Mouse (Mus musculus) ES-E14 (cell line): Measurements from ENCODE around the gene Olfr433.

ENCODE experiments used
- HCFC1 ChIP-seq: IDR thresholded peaks from 2 replicates; pipeline ENCODE4 v1.6.1; 2012; ENCODE audit warnings: low read length, inconsistent platforms, borderline replicate concordance; ENCODE audit not compliant: insufficient read depth
- MAFK ChIP-seq: IDR thresholded peaks from 2 replicates; pipeline ENCODE4 v1.6.1; 2014; ENCODE audit warnings: mild to moderate bottlenecking, low read depth, low read length, inconsistent platforms; ENCODE audit not compliant: insufficient read depth
- ZC3H11A ChIP-seq: IDR thresholded peaks from 2 replicates; pipeline ENCODE4 v1.6.1; 2012; ENCODE audit warnings: low read depth, mild to moderate bottlenecking, inconsistent platforms, low read length, borderline replicate concordance
- ZNF384 ChIP-seq: IDR thresholded peaks from 2 replicates; pipeline ENCODE4 v1.6.1; 2012; ENCODE audit warnings: low read depth, low read length, inconsistent platforms

DNA sequence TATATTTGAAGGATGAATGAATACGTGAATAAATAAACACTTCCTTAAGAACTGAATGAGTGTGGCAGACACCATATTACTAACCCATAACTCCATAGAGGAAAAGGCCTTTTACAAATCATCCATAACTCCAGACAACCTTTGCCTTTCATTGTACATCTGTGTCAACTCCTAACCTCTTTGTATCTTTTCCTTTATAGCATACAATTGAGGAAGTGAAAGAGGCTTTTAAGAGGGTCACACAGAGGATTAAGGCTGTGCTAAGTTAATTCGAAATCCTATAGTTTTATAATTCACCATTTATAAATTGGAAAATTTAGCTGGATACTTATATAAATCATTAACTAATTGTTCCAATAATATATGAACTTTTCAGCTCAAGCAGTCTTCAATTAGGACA lies 14.7 kb downstream of the Olfr433 start:
- TF ChIP-seq ZNF384 = no peak
- no peak for TF ChIP-seq MAFK
- no peak for TF ChIP-seq ZC3H11A
- TF ChIP-seq HCFC1 = no peak
